Mouse (Mus musculus) neural tube, embryonic 13.5 days (tissue): ENCODE data around the gene Eps8l3. TPM values are rescaled to one million over a fixed set of nuclear protein-coding genes. Genes with fewer than 3 reads are reported as not detected.
A peak's percentile ranks its signal among the peaks of the same experiment; 100 is the strongest.

ENCODE experiments used
- ATAC-seq: fragments of 200-750 bp; cut with Nextera tagmentation; 2 replicates; pipeline ENCODE4 v1.8.0; 2017; ENCODE audit warnings: low read depth, mild to moderate bottlenecking, moderate TSS enrichment, moderate library complexity
- H3K27ac ChIP-seq: fragments of 300-500 bp; sonication (generic); replicated peaks from 2 replicates; pipeline ENCODE4 v1.5.1; 2015; ENCODE audit warnings: moderate library complexity, mild to moderate bottlenecking, inconsistent platforms
- H3K27me3 ChIP-seq: fragments of 300-500 bp; sonication (generic); 2 replicates; pipeline ENCODE4 v1.6.1; 2015; ENCODE audit warnings: mild to moderate bottlenecking, inconsistent platforms
- H3K36me3 ChIP-seq: fragments of 300-500 bp; sonication (generic); 2 replicates; pipeline ENCODE4 v1.6.1; 2015; ENCODE audit warnings: mild to moderate bottlenecking, inconsistent platforms
- H3K4me1 ChIP-seq: fragments of 300-500 bp; sonication (generic); replicated peaks from 2 replicates; pipeline ENCODE4 v1.6.1; 2015; ENCODE audit warnings: inconsistent platforms
- H3K4me2 ChIP-seq: fragments of 300-500 bp; sonication (generic); 2 replicates; pipeline ENCODE4 v1.6.1; 2015; ENCODE audit warnings: inconsistent platforms, mild to moderate bottlenecking, moderate library complexity
- H3K4me3 ChIP-seq: fragments of 300-500 bp; sonication (generic); 2 replicates; pipeline ENCODE4 v1.5.1; 2015; ENCODE audit warnings: mild to moderate bottlenecking, inconsistent platforms
- H3K9ac ChIP-seq: fragments of 300-500 bp; sonication (generic); 2 replicates; pipeline ENCODE4 v1.6.1; 2015; ENCODE audit warnings: moderate library complexity, mild to moderate bottlenecking, inconsistent platforms
- H3K9me3 ChIP-seq: fragments of 300-500 bp; sonication (generic); 2 replicates; pipeline ENCODE4 v1.6.1; 2016; ENCODE audit warnings: inconsistent platforms
- WGBS: fragments of 180-500 bp; shearing (Covaris S2); methylation state at CpG from one replicate; pipeline ENCODE4 v1.1.7; 2015; 5-methylcytosine and 5-hydroxymethylcytosine counted together
- polyA plus RNA-seq: library from polyadenylated mRNA; unstranded; fragments of >200 nt; fragmentation: Nextera tagmentation; extraction: Ambion mirVana; gene quantifications from 2 replicates; pipeline ENCODE4 v1.2.1, GENCODE M21; 2015

The Eps8l3 gene
- polyA plus RNA-seq, 1 experiment from 2014 or later: not detected

DNA sequence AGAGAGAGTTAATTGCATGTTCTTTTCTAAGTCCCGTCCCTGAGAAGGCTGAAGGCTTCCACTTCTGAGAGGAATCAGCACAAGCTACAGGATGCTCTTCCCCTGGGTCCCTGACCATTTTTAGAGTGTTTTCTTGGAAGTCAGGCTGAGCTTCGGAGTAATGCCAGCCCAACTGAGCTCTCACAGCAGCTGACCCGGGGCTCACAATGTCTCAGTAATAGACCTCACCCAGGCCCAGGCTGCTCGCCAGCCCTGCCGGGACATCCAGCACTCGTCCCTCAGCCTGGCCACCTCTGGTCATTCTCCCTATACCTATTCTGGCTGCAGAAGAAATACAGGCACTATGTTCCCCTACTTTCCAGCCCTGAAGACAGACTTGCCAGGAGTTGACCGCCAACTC is 35.7 kb upstream of the Eps8l3 start:
- 82% methylated on average over 7 of the region's 7 CpGs for WGBS
- Histone ChIP-seq H3K36me3 (no peaks in the 10 kb centered on the region), H3K27ac (no peak overlapping the region), H3K4me2 (no peak overlapping the region), H3K4me1 (peaks cover 11% of the 10 kb centered on the region), H3K27me3 (no peaks in the 10 kb centered on the region), H3K9me3 (no peaks in the 10 kb centered on the region), H3K4me3 (no peak overlapping the region), H3K9ac (no peak overlapping the region)
- no peak for ATAC-seq

DNA sequence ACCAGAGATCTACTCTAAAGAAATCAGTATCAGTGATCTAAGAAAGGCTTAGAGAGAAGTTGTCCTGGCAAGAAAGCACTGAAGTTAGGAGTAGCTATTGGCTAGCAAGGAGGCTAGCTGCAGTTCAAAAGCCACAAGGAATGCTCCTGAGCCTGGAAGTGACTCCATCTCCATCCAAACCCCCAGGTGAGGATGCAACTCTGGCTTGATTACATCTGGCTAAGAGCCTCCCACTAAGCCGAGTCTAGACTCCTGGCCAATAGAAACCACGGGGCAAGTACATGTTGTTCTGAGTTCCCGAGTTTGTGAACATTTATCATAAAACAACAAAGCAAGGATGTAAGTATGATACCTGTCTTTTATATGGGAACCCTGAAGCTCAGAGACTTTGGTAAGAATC is 33.6 kb upstream of the Eps8l3 start:
- H3K27me3 ChIP-seq: no peaks in the 10 kb centered on the region
- ATAC-seq: no peak
- no peak overlapping the region for H3K4me3 ChIP-seq
- WGBS: 91% methylated on average over 3 of the region's 3 CpGs
- no peak overlapping the region for H3K27ac ChIP-seq
- peaks cover 17% of the 10 kb centered on the region for H3K4me1 ChIP-seq
- H3K4me2 ChIP-seq: no peak overlapping the region
- H3K36me3 ChIP-seq: no peaks in the 10 kb centered on the region
- H3K9ac ChIP-seq: no peak overlapping the region
- no peaks in the 10 kb centered on the region for H3K9me3 ChIP-seq

DNA sequence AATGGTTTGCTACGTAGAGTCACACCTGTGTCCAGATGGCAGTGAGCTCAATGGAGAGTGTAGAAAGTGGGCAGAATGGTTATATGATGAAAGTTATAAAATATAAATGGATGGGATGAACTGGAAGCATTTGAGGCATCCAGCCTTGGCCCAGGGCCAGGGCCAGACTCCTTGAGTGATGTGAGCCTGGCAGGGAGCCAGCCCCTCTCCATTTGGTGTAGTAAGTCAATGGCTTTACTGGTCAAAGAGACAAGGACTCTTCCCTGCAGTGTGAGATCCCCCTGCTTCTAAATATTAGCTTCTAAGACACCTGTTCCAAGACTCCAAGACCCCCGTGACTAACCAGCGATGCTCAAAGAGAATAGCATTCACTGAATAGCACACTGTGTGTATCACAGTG is 33.0 kb upstream of the Eps8l3 start:
- H3K4me1 ChIP-seq: peaks cover 23% of the 10 kb centered on the region
- H3K9me3 ChIP-seq: no peaks in the 10 kb centered on the region
- H3K4me3 ChIP-seq: no peak overlapping the region
- no peak overlapping the region for H3K4me2 ChIP-seq
- no peaks in the 10 kb centered on the region for H3K36me3 ChIP-seq
- no peak overlapping the region for H3K27ac ChIP-seq
- ATAC-seq: peak; percentile 28; the same call in 1 of the 2 replicates
- WGBS: 68% methylated on average over 3 of the region's 3 CpGs
- no peaks in the 10 kb centered on the region for H3K27me3 ChIP-seq
- no peak overlapping the region for H3K9ac ChIP-seq

DNA sequence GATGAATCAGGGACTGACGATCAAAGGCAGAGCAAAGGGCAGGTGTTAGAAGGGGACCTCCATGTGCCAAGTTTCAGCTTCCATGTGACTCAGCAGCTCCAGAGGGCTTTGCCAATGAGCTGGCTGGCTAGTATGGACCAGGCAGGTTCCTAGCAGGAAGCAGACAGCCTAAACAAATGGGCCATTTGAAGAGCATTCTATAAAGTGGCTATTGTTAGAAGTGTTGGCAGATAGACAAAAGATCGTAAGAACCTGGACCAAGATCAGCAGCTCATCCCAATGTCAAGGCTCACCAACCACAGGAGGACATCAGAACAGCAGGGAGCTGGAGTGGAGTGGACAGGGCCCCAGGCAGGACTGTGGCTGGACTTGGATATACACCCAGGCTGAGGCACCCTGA is 32.5 kb upstream of the Eps8l3 start:
- Histone ChIP-seq H3K9me3 (no peaks in the 10 kb centered on the region), H3K9ac (no peak overlapping the region), H3K36me3 (no peaks in the 10 kb centered on the region), H3K27ac (no peak overlapping the region), H3K27me3 (no peaks in the 10 kb centered on the region), H3K4me2 (no peak overlapping the region), H3K4me3 (no peak overlapping the region), H3K4me1 (peaks cover 28% of the 10 kb centered on the region)
- ATAC-seq: no peak
- 72% methylated on average over 2 of the region's 2 CpGs for WGBS

DNA sequence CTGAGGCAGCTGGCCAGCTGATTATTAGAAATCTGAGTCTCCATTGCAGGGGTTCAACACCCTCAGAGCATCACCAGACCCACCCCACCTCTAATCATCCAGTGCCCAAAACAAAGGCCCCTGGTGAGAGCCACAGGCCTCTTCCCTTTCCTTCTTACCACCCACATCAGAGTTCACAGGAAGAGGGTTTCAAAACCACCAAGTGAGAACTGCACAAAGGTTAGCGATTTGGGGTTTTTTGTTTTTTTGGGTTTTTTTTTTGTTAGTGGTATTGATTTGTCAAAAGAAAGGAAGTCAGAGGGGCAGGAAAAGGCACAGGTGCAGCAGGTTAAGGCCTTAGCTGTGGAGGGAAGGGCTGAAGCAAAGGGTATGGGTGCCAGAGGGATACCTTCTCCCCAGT is 30.9 kb upstream of the Eps8l3 start:
- Histone ChIP-seq H3K9ac (no peak overlapping the region), H3K4me2 (no peak overlapping the region), H3K36me3 (no peaks in the 10 kb centered on the region), H3K27me3 (no peaks in the 10 kb centered on the region), H3K9me3 (no peaks in the 10 kb centered on the region), H3K4me1 (peaks cover 44% of the 10 kb centered on the region), H3K4me3 (no peak overlapping the region), H3K27ac (no peak overlapping the region)
- WGBS: 86% methylated on average over 1 of the region's 1 CpGs
- no peak for ATAC-seq

DNA sequence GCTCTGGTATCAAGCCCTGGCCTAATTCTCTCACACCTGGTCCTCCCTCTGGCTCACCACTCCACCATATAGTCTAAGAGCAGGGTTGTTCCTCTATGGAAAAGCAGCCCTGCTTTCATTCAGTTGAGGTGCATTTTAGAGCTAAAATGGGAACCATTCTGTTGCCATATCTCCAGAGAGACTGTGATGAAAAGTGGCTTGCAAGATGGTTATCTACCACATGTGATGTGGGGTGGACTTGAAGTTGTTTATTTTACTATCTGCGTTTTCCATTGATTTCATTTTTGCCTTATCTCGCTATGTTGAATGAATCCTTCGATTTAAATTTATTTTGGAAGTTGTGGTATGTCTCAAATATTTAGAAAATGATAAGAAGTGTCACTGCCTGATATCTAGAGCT is 30.2 kb upstream of the Eps8l3 start:
- Histone ChIP-seq H3K4me3 (no peak overlapping the region), H3K9me3 (no peaks in the 10 kb centered on the region), H3K36me3 (no peaks in the 10 kb centered on the region), H3K9ac (no peak overlapping the region), H3K27me3 (no peaks in the 10 kb centered on the region), H3K4me1 (peaks cover 44% of the 10 kb centered on the region), H3K27ac (no peak overlapping the region), H3K4me2 (no peak overlapping the region)
- ATAC-seq: no peak
- WGBS: 92% methylated on average over 3 of the region's 3 CpGs

DNA sequence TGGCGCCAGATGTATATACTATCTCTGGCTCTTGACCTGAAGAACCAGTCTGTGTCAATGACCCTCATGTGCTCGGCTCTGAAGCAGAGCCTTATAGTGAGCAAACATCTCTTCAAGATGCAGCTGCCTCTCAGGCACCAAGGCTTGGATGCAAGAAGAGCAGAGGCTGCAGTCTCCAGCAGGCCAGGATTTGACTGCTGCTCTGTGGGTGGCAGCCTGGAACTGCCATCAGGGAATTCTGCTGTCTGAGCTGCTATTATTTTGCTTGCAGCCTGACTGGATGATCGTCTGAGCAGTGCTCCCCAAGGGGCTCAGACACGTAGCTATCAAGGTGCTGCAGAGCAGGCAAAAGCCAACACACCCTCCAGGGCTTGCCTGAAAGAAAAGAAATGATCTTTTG is 28.9 kb upstream of the Eps8l3 start:
- WGBS: 36% methylated on average over 4 of the region's 4 CpGs
- H3K27me3 ChIP-seq: no peaks in the 10 kb centered on the region
- no peaks in the 10 kb centered on the region for H3K9me3 ChIP-seq
- no peak for ATAC-seq
- H3K27ac ChIP-seq: no peak overlapping the region
- H3K4me1 ChIP-seq: peaks cover 44% of the 10 kb centered on the region
- no peaks in the 10 kb centered on the region for H3K36me3 ChIP-seq
- no peak overlapping the region for H3K4me2 ChIP-seq
- peak overlapping the region; percentile 18; the same call in 1 of the 2 replicates for H3K9ac ChIP-seq
- H3K4me3 ChIP-seq: no peak overlapping the region

DNA sequence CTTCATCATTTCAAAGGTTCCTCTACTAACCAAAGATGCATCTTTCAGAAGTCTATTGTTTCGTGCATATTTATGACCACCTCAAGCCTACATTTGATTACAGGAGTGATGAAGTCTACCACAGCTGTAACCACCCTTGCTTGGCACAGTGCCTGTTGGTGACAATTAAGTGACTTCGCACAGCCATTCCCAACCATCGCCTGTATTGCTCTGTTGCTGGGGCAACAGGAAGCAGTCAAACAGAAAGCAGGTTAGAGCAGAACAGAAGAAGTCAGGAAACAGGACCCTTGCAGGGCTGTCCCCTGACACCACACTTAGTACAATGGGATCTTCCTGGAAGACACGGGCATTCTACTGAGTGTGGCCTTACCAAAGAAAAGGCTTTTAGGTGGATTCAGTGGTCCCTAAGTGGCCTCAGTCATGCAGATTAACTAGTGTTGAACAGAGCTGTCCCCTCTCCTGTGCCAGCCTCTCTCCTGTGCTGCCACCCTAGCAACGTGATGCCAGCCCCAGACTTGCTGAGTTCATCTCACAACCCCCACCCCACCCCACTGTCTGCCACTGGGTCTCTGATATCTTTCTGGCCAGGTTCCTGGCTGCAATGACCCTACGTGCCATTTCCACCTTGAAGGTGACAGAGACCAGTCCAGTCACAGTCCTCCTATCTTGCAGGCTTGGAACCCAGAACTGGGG is 27.9 kb upstream of the Eps8l3 start:
- WGBS: 42% methylated on average over 6 of the region's 6 CpGs
- Histone ChIP-seq H3K36me3 (no peaks in the 10 kb centered on the region), H3K4me3 (no peak overlapping the region), H3K4me2 (no peak overlapping the region), H3K4me1 (peaks cover 40% of the 10 kb centered on the region), H3K9me3 (no peaks in the 10 kb centered on the region), H3K27ac (no peak overlapping the region), H3K9ac (no peak overlapping the region), H3K27me3 (no peaks in the 10 kb centered on the region)
- ATAC-seq: 0 out of 2 replicates have a peak, but pooled peaks have one; percentile 29

DNA sequence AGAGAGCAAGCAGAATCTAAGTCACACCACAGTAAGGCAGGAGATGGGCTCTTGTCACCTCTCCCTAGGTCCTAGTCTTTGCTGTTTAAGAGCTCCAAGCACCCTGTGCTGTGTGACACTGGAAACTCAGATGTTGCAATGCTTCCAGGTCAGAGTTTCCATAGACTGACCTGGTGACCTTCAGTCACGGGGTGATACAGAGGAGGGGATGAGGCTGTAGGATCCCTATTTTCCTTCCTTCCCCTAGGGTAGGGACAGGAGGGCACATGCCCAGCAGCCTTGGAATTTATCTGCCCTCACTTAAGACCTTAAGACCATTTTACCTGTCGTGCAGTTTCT is 27.4 kb upstream of the Eps8l3 start:
- Histone ChIP-seq H3K4me3 (no peak overlapping the region), H3K4me2 (no peak overlapping the region), H3K27me3 (no peaks in the 10 kb centered on the region), H3K9me3 (no peaks in the 10 kb centered on the region), H3K4me1 (peaks cover 35% of the 10 kb centered on the region), H3K9ac (no peak overlapping the region), H3K27ac (0 out of 2 replicates have a peak overlapping the region, but pooled peaks have one; percentile 23), H3K36me3 (no peaks in the 10 kb centered on the region)
- WGBS: 78% methylated on average over 2 of the region's 2 CpGs
- ATAC-seq: no peak

DNA sequence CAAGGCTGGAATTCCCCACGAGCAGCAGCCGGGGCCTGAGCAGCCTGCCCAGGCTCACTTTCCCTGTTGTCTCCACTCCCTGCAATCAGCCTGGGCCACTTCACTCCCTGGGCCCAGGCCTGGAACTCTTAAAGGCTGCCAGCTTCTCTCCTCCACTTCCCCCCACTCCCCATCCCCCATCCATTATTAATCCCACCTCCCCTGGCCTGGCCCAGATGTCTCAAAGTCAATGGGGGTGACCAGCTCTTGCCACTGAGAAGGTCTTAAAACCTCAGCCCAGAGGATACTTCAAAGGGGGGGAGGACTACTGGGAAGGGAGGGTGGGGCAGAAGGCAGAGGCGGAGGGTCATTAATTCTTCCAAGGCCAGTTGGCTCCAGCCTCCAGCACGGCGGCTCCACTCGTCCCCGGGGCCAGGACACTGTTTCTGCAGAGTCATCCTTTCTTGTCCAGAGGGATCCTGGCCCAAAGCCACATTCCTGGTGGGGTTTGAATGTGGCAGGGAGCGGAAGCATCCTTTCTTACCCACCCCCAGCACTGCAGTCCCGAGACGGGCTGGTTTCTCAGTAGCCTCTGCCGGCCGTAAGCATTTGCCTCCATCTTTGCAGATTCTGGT is 26.5 kb upstream of the Eps8l3 start:
- WGBS: 4% methylated on average over 12 of the region's 12 CpGs
- peaks cover 33% of the 10 kb centered on the region for H3K4me1 ChIP-seq
- ATAC-seq: peak; percentile 69

DNA sequence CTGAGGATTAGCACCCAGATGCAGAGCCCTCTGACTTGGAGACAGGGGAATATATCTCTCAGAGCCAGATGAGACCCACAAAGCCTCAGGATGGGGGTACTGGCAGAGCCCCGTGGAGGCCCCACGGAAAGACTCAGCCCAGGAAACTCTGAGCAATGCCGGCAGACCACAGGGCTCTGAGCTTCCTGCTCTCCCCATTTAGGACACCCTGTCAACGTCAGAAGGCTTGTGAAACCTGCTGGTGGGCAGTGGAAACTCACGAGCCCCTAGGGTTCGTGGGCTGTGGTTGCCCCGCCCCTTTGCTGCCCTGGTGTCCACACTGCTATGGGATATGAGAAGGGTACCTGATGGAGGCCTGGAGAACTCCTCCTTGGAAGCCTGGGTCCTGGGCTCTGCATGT is 24.2 kb upstream of the Eps8l3 start:
- ATAC-seq: no peak
- Histone ChIP-seq H3K4me3 (no peak overlapping the region), H3K4me1 (peaks cover 33% of the 10 kb centered on the region), H3K36me3 (no peaks in the 10 kb centered on the region), H3K27me3 (no peaks in the 10 kb centered on the region), H3K9ac (no peak overlapping the region), H3K27ac (no peak overlapping the region), H3K9me3 (no peaks in the 10 kb centered on the region), H3K4me2 (no peak overlapping the region)
- WGBS: 61% methylated on average over 7 of the region's 7 CpGs

More for the DNA sequence above, 26.5 kb upstream of the Eps8l3 start:
- H3K9ac ChIP-seq: peak overlapping the region; percentile 43; the same call in 1 of the 2 replicates
- H3K4me3 ChIP-seq: no peak overlapping the region
- H3K4me2 ChIP-seq: peak overlapping the region; percentile 38
- no peaks in the 10 kb centered on the region for H3K9me3 ChIP-seq
- no peaks in the 10 kb centered on the region for H3K27me3 ChIP-seq
- H3K36me3 ChIP-seq: no peaks in the 10 kb centered on the region
- 0 out of 2 replicates have a peak overlapping the region, but pooled peaks have one; percentile 23 for H3K27ac ChIP-seq

DNA sequence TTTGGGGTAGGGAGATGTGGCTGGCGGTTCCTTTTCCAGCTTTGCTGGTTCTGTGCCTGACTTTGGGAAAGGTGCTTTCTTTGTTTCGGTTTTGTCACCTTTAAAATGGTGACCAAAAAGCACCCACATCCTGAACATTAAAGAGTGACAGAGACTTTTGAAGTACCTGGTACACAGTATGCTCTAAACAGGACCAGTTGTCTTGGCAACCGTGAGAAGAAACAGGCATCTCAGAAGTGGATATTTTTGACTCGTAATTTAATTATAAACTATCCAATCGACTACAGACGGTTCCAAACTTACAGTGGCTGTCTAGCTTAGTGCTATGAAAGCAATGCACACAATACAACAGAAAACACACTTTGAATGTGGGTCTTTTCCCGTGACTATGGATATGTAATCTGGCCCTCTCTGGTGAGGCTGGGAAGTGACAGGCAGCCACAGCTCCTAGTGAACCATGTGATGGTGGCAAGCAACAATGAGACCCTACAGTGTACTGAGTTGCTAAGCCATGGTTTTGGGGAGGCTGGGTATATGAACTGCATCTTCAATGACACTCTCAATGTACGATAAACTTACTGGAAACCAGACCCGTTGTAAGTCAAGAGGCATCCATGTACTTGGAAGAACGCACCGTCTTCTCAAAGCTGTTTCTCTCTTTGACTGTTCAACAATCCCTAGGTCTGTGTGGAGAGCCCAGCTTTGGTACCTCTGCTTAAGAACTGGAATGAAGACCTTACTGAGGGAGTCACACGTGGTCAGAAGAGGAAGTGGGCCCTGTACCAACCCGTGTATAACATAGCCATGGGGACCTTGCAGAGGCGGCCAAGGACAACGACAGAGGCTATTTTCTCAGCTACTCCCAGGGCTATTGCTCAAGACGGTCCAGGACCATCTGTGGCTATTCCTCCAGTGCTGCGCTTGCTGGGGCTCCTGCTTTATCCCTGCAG is 23.5 kb upstream of the Eps8l3 start:
- H3K4me2 ChIP-seq: no peak overlapping the region

More for the DNA sequence above, 23.5 kb upstream of the Eps8l3 start:
- no peak overlapping the region for H3K9ac ChIP-seq
- ATAC-seq: no peak
- no peaks in the 10 kb centered on the region for H3K36me3 ChIP-seq
- no peaks in the 10 kb centered on the region for H3K27me3 ChIP-seq
- H3K27ac ChIP-seq: no peak overlapping the region
- H3K4me1 ChIP-seq: peaks cover 26% of the 10 kb centered on the region
- no peak overlapping the region for H3K4me3 ChIP-seq
- WGBS: 85% methylated on average over 17 of the region's 17 CpGs
- H3K9me3 ChIP-seq: no peaks in the 10 kb centered on the region
